Mouse (Mus musculus): Measurements from ENCODE around the gene Ripk1. TPM values are rescaled to one million over a fixed set of nuclear protein-coding genes. Genes with fewer than 3 reads are reported as not detected.
"Not testable (repeated sequence)": the region's sequence is repeated elsewhere in the genome, so short reads cannot be mapped to it uniquely, and the experiment has no call there.

The Ripk1 gene
- total RNA-seq, 2 experiments from 2014 or later = 7.9 to 8.2 TPM

DNA sequence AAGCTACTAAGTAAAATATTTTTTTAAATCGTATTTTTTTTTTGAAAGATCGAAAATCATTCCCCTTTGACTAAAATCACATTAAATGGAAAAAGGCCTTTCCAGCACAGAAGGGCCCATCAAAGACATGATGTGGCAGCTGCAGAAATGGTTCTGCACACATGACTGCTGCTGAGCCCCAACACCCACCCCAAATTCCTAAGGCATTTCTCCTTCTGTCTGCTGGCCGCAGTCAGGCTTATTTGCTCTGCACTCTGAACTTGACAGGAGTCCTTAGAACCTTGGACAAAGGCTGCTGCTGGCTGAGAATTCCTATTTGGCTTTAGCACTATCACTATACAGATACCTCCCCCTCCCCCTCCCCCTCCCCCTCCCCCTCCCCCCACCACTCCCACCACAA, 70.7 kb downstream of the Ripk1 start:
- no peak for DNase-seq (ENCODE audit: low spot score)
- intact Hi-C loops (cut with DNase I) = loop anchor here (10.0 kb wide), 1 partner anchor 802 kb away; the partner anchor contains the start of gene Prpf4b

DNA sequence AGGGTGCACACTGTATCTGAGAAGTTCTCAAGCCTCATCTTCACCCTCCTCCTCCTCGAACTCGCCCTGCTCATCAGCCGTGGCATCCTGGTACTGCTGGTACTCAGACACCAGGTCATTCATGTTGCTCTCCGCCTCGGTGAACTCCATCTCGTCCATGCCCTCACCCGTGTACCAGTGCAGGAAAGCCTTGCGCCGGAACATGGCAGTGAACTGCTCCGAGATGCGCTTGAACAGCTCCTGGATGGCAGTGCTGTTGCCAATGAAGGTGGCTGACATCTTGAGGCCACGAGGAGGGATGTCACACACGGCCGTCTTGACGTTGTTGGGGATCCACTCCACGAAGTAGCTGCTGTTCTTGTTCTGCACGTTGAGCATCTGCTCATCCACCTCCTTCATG, 72.3 kb downstream of the Ripk1 start:
- DNase-seq (ENCODE audit: low spot score) = not testable (repeated sequence)
- intact Hi-C loops (cut with DNase I) = loop anchor here (10.0 kb wide), 1 partner anchor 800 kb away; the partner anchor contains the start of gene Prpf4b

DNA sequence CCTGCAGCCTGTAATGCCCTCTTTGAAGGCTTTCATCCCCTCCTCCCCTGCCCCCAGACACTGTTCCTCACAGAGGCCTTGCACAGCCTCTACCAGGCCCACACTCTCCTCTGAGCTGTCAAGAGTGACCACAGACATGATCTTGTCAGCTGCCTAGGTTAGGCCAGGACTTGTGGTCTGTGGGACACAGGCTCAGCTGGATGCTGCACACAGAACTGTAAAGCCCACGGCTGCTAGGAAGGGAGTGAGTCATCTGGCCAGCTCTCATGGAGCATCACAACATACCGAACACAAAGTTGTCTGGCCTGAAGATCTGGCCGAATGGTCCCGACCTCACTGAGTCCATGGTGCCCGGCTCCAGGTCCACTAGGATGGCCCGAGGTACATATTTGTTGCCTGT, 73.7 kb downstream of the Ripk1 start:
- intact Hi-C loops (cut with DNase I) = loop anchor here (2.0 to 10.0 kb wide), 2 partner anchors 29 to 799 kb away; partner anchors contain the start of gene Prpf4b
- not testable (repeated sequence) for DNase-seq (ENCODE audit: low spot score)

DNA sequence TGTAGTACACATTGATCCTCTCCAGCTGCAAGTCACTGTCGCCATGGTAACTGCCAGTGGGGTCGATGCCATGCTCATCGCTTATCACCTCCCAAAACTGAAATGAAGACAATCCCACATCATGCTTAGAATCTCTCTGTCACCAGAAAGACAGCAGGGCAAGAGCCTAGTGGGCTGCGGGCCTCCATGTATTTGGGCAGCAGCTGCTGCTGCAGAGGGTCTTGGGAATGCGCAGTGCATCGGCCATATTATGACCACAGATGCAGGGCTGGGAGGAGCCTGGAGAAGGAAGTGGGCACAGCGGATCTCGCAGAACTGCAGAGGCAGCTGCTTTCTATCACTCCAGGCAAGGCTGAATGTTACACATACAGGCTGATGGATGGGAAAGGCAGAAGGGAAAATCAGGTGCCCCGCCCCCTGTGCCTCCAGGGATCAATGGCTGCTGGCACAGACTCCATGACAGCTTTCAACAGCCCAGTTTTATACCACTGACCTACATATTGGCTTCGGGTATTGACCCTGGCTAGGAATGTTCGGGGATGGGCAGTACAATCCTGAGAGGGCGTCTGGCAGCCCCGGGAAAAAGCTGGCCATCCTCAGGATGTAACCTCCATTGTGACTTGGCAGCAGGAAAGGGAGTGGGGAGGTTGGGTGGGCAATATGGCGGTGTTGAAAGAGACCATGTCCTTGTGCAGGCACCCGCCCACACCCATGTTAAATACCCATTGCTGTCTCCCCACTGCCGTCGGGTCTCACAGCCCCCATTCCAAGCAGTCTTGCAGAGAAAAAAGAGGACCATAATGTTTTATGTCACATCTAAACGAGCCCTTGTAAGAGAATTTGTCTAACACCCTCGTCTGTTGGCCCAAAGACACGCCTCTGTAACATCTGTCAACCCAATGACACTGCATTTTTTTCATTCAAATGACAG, 74.7 kb downstream of the Ripk1 start:
- intact Hi-C loops (cut with DNase I) = loop anchor here (2.0 to 10.0 kb wide), 2 partner anchors 30 to 798 kb away; partner anchors contain the start of gene Prpf4b
- no peak for DNase-seq (ENCODE audit: low spot score)

DNA sequence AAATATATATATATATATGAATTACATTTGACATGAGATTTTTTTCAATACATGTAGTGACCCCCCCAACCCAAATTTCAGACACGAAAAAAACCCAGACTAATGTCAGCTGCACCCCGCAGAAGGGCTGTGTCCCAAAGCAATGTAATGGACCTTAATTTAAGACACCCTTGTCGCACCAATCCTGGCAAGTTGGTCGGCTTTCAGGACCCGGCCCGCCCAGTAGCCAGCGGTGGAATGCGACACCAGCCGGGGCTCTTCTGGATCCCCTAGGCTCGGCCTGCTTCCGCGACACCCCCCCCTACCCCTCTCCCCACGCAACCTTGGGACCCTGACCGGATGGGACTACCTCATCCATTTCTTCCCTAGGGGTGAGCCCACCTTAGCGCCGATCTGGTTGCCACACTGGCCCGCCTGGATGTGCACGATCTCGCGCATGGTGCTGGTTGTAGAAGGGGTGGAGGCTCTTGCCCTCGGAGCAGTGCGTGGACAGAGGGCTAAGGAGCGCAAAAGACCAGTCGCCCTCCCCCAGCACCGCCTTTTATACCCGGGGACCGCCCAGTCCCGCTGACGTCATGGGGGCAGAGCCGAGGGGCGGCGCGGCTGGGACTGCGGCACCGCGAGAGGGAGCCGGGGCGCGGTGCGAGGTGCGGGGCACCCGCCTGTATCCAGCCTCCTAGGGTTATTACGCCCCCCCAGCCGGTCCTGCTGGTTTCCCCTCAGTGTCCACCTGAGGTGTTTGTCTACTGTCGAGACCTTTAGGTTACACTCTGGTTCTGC, 75.5 kb downstream of the Ripk1 start, which contains the start of gene Tubb2a:
Gene Tubb2a, minus strand, starts transcription at position 516 of the 780 bp plus-strand sequence.
- intact Hi-C loops (cut with DNase I) = loop anchor here (1.0 to 10.0 kb wide), 5 partner anchors 19 to 797 kb away; partner anchors contain the start of genes Prpf4b and Tubb2b
- peak; percentile 92 for DNase-seq (ENCODE audit: low spot score)

DNA sequence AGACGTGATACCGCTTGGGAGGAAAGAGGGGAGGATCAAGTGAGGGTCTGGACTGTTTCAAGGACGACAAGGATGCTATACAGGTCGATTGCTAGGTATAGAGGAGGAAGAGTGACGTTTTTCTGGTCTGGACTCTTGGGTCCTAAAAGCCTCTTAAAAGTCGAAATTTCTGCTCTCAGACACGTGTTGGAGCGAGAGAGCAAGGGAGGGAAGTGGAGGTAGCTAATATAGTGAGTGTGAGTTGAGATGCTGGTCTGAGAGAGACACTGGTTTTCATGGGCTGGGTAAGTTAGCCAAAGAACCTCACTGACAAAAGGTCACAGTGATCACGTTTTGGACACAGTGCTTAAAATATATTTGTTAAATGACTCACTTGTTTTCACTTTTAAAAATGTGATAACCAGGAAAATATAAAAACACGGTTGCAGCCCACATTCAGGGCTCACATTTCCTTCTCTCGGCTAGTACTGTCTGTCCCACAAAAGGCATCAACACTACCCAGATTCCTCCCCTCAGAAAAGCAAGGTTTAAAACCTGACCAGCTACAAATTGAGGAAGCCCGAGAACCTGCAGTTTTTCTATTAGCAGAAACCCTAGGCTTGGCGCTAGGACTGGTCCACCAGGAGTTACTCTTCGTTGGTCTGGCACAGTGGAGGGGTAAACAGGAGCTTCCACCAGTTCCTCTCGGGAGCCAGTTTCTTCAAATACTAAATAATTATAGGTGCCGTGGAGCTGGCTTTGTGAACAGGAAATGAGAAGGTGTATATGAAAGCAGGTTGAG, 76.5 kb downstream of the Ripk1 start:
- intact Hi-C loops (cut with DNase I) = loop anchor here (1.0 to 10.0 kb wide), 4 partner anchors 18 to 796 kb away; partner anchors contain the start of genes Prpf4b and Tubb2b
- DNase-seq (ENCODE audit: low spot score) = no peak

DNA sequence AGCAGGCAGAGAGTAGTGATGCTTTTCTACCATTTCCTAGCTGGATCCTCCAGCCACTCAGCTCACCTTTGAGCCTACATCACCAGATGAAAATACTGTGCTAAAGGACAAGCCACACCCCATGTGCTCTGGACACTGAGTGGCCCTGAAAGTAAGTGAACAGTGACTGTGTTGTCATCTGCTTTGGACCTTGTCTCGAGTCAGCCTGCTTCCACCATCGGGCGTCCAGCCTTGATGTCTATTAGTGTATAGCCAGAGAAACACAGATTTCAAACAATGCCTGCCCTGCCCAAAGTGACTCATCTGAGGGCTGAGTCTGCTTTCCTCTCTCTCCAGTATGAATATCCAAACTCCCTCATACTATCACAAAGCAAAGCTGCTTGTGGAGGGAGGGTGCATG, 77.6 kb downstream of the Ripk1 start:
- intact Hi-C loops (cut with DNase I) = loop anchor here (2.0 to 10.0 kb wide), 2 partner anchors 17 to 795 kb away; partner anchors contain the start of gene Prpf4b
- no peak for DNase-seq (ENCODE audit: low spot score)

DNA sequence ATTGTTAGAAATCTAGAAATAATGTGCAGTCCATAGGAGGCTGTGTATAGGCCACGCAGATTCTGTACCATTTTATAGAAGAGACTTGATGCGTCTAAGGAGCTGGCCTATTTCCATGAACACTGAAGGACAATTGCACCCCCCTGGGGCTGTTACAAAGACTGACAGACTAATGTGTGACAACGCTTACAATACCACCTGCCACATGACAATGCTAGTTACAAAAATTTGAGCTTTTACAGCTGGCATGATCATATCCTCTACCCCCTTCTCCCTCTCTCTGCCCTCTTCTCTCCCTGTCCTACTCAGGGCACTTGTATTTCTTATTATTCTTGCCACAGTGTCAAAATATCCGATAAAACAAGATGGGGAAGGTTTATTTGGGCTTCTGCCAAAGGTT, 79.8 kb downstream of the Ripk1 start:
- no peak for DNase-seq (ENCODE audit: low spot score)
- intact Hi-C loops (cut with DNase I) = no loop called here

DNA sequence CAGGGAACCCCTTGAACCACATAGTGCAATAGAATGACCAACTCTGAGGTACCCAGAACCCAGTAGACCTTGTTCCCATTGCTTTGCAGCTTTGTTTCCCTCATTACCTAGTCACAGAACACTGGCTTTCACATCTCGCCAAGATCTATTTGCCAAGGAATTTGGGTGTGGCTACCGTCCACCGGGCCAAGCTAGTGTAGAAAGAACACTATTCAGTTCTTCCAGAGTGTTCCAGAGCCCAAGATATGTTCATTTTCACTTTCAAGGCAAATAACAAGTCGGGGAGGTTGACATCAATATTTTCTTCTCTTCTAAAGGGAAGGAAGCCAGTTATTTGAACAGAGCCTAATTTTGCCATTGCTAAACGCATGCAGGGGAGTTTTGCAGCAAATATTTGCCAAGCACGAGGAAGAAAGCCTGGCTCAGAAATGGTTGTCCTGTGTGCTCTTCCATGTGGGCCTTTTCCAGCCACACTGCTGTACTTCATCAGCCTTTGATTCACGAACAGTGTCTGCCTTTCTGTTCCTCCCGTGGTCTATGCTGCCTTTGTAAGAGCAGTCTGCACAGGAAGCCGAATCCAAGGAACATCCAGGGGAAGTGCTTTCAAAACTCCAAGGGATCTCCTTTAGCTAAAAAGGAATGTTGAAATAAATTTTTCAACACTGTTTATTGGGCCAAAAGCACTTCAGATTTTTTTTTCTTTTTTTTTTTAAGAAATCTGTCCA, 82.0 kb downstream of the Ripk1 start:
- intact Hi-C loops (cut with DNase I) = no loop called here
- peak; percentile 69 for DNase-seq (ENCODE audit: low spot score)

Other genes with a start within 250 kb of the Ripk1 start
- not detected for gene Serpinb6e, start 159.0 kb upstream of the Ripk1 start, total RNA-seq (2021)
- not detected for gene Serpinb6c, start 96.7 kb upstream of the Ripk1 start, total RNA-seq (2021)
- gene Nqo2, start 37.7 kb upstream of the Ripk1 start, total RNA-seq (2021) = 10 to 100 TPM; 38.6 to 38.9 TPM
- 100 to 1,000 TPM in 1 of 2 experiments, 10 to 100 TPM in 1; 88.4 to 110 TPM for gene Serpinb6a, start 431 bp downstream of the Ripk1 start, total RNA-seq (2021)
- gene Bphl, start 35.2 kb downstream of the Ripk1 start, total RNA-seq (2021) = 10 to 100 TPM; 34.8 to 39.7 TPM
- 10 to 100 TPM; 55.0 to 57.4 TPM for gene Tubb2a, start 75.6 kb downstream of the Ripk1 start, total RNA-seq (2021)
- 1 to 10 TPM; 4.1 to 5.6 TPM for gene Tubb2b, start 128.1 kb downstream of the Ripk1 start, total RNA-seq (2021)
- gene Psmg4, start 160.6 kb downstream of the Ripk1 start, total RNA-seq (2021) = 10 to 100 TPM; 22.9 to 29.7 TPM